Mouse (Mus musculus) midbrain, embryonic 10.5 days (tissue): ENCODE data around the gene Bhmt2. TPM values are rescaled to one million over a fixed set of nuclear protein-coding genes. Genes with fewer than 3 reads are reported as not detected.
A peak's percentile ranks its signal among the peaks of the same experiment; 100 is the strongest.

Source experiments
- DNase-seq: peaks from one replicate; pipeline ENCODE4 v3.0.0-alpha.2; 2017; ENCODE audit warnings: low spot score
- H3K27ac ChIP-seq: fragments of 300-500 bp; sonication (generic); replicated peaks from 2 replicates; pipeline ENCODE4 v1.5.1; 2016; ENCODE audit warnings: mild to moderate bottlenecking
- H3K27me3 ChIP-seq: fragments of 300-500 bp; sonication (generic); 2 replicates; pipeline ENCODE4 v1.6.1; 2016; ENCODE audit warnings: low read depth, mild to moderate bottlenecking; ENCODE audit not compliant: poor library complexity, severe bottlenecking
- H3K36me3 ChIP-seq: fragments of 300-500 bp; sonication (generic); 2 replicates; pipeline ENCODE4 v1.6.1; 2016; ENCODE audit warnings: mild to moderate bottlenecking, moderate library complexity
- H3K4me1 ChIP-seq: fragments of 300-500 bp; sonication (generic); 2 replicates; pipeline ENCODE4 v1.6.1; 2016
- H3K4me3 ChIP-seq: fragments of 300-500 bp; sonication (generic); 2 replicates; pipeline ENCODE4 v1.5.1; 2016; ENCODE audit warnings: mild to moderate bottlenecking, moderate library complexity
- H3K9me3 ChIP-seq: fragments of 300-500 bp; sonication (generic); replicated peaks from 2 replicates; pipeline ENCODE4 v1.6.1; 2016; ENCODE audit warnings: mild to moderate bottlenecking
- WGBS: fragments of 180-500 bp; shearing (Covaris S2); methylation state at CpG from one replicate; pipeline ENCODE4 v1.1.7; 2016; 5-methylcytosine and 5-hydroxymethylcytosine counted together
- polyA plus RNA-seq: library from polyadenylated mRNA; unstranded; fragments of >200 nt; fragmentation: Nextera tagmentation; extraction: Ambion mirVana; gene quantifications from 2 replicates; pipeline ENCODE4 v1.2.1, GENCODE M21; 2016

Bhmt2 gene
- polyA plus RNA-seq, 1 experiment from 2014 or later: not detected

DNA sequence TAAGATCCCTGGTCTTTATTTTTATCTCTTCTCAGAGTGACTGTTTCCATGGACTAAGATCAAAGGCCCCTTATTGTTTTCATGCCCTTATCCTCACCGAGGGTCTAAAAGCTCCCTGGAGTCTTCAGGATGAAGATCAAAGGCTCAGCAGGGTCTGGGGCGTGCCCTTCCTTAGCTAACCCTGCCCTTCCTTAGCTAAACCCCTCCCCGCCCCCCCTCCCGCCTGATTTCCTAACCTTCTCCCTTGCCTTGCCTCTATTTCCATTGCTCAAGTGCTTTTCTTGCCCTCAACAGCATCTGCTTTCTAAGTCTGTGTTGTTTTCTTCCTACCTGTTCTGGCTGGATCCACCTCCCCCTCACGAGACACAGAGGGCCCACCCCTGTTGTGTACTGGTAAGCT lies 13.2 kb upstream of the Bhmt2 start:
- H3K27ac ChIP-seq: peak overlapping the region; percentile 28; the same call in 1 of the 2 replicates
- 7% methylated on average over 5 of the region's 5 CpGs for WGBS
- peak; percentile 24 for DNase-seq

DNA sequence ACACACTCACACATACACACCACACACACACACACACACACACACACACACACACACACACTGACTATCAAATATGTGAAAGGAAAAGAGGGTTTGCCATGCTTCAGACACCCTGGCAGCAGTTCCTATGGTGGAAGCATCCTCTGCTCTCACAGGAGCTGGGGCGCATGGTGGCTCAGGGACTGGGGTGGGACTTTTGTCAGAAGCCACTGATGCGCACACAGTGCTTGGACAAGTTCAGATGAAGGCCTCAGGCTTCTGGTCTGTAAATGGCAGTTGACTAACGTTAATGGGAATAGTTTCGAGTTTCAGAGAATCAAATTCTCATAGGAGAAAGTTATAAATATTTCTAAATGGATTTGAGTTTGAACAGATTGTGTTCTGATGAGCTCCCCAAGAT lies 11.1 kb upstream of the Bhmt2 start:
- no peaks in the 10 kb centered on the region for H3K9me3 ChIP-seq
- no peak for DNase-seq
- no peaks in the 10 kb centered on the region for H3K27me3 ChIP-seq

More for the DNA sequence above, 13.2 kb upstream of the Bhmt2 start:
- peaks cover 15% of the 10 kb centered on the region for H3K4me1 ChIP-seq
- H3K27me3 ChIP-seq: no peaks in the 10 kb centered on the region
- no peak overlapping the region for H3K4me3 ChIP-seq
- no peaks in the 10 kb centered on the region for H3K36me3 ChIP-seq
- no peaks in the 10 kb centered on the region for H3K9me3 ChIP-seq

DNA sequence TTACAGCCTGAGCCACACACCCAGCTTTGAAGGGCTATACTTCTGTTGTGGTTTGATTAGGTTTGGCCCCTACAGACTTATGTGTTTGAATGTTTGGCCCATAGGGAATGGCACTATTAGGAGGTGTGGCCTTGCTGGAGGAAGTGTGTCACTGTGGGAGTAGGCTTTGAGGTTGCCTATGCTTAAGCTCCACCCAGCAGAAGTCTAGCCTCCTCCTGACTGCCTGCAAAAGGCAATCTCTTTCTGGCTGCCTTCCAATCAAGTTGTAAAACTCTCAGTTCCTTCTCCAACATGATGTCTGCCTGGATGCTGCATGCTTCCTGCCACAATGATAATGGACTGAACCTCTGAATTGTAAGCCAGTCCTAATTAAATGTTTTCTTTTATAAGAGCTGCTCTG lies 9.2 kb upstream of the Bhmt2 start:
- Histone ChIP-seq H3K4me3 (no peak overlapping the region), H3K4me1 (peaks cover 15% of the 10 kb centered on the region), H3K9me3 (no peaks in the 10 kb centered on the region), H3K27ac (no peak overlapping the region), H3K27me3 (no peaks in the 10 kb centered on the region), H3K36me3 (no peaks in the 10 kb centered on the region)
- no peak for DNase-seq

More for the DNA sequence above, 11.1 kb upstream of the Bhmt2 start:
- Histone ChIP-seq H3K36me3 (no peaks in the 10 kb centered on the region), H3K27ac (no peak overlapping the region), H3K4me1 (peaks cover 15% of the 10 kb centered on the region), H3K4me3 (no peak overlapping the region)
- 70% methylated on average over 4 of the region's 4 CpGs for WGBS

DNA sequence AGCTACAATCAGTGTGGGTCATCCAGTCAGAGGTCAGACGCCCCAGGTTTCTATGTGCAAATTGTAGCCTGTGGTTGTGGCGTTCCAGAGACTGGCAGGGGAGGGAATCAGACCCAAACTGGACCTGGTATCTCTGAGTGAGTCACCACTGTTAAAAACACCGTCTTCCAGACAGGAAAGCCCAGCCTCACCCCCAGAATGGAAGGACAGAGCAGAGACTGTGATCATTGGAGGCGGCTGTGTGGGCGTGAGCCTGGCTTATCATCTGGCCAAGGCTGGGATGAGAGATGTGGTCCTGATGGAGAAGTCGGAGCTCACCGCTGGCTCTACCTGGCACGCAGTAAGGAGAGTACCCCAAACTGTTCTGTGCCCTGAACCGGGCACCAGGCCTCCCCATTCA lies 2.8 kb upstream of the Bhmt2 start:
- Histone ChIP-seq H3K27ac (no peak overlapping the region), H3K27me3 (peaks cover 19% of the 10 kb centered on the region), H3K4me1 (peaks cover 9% of the 10 kb centered on the region), H3K36me3 (no peaks in the 10 kb centered on the region), H3K4me3 (no peak overlapping the region), H3K9me3 (no peaks in the 10 kb centered on the region)
- no peak for DNase-seq
- 80% methylated on average over 9 of the region's 9 CpGs for WGBS

DNA sequence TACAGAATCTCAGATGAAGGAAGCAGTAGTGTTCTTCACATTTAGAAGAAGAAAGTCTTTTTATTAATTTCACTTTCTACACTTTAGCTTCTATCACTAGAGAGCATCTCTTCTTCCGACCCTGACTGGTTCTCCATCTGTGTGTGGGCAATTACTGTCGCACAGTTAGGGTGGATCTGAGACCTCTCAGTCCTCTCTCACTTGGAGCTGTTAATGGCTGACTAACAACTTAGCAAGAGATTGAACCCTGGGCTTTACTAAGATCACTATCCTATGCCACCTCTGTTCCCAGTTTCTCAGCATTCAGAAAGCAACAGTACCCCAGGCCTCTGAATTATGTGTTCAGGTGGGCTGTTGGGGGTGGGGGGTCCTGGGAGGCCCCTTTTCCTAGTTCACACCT lies 806 bp downstream of the Bhmt2 start:
- no peaks in the 10 kb centered on the region for H3K9me3 ChIP-seq
- DNase-seq: no peak
- peaks cover 19% of the 10 kb centered on the region for H3K27me3 ChIP-seq
- 79% methylated on average over 2 of the region's 2 CpGs for WGBS
- H3K4me1 ChIP-seq: peaks cover 9% of the 10 kb centered on the region
- no peaks in the 10 kb centered on the region for H3K36me3 ChIP-seq
- no peak overlapping the region for H3K4me3 ChIP-seq
- H3K27ac ChIP-seq: no peak overlapping the region

DNA sequence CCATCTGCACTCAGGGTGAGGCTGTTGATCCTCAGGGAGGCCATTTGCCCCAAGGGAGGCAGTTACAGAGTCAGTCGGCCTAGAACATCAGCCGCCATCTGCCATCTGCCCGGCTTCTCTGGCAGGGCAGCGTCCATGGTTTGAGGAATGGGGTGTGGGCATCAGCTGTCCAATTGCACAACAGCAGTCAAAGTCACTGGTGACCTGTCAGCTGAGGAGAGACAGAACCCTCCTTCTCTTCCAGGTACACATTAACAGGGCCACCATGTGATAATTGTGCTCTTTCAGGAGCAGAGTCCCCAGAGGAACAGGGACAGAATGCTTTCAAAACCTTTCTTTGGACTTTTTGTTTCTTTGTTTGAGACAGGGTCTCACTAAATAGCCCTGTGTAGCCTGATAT lies 1.7 kb downstream of the Bhmt2 start:
- H3K27ac ChIP-seq: no peak overlapping the region
- 88% methylated on average over 4 of the region's 4 CpGs for WGBS
- no peak overlapping the region for H3K4me3 ChIP-seq
- H3K9me3 ChIP-seq: no peaks in the 10 kb centered on the region
- H3K36me3 ChIP-seq: no peaks in the 10 kb centered on the region
- DNase-seq: no peak
- H3K4me1 ChIP-seq: peaks cover 9% of the 10 kb centered on the region
- peaks cover 19% of the 10 kb centered on the region for H3K27me3 ChIP-seq

DNA sequence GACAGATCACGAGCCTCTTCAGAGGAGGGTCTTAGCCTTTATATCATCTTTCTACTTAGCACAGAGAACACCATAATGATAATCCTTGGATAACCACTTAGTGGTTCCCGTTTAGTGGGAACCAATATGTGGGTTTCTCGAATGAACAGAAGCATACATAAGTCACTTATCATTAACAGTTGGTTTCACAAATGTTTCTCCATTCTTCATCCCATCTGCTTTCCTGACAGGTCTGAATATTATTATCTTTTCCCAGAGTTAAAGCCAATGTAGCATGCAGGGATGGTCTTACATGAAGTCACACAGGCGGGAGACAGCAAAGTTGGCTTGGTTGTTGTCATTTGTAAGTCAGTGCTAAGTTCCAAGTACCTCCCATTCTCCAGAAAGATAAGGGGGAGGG lies 6.5 kb downstream of the Bhmt2 start:
- no peaks in the 10 kb centered on the region for H3K36me3 ChIP-seq
- no peak for DNase-seq
- H3K9me3 ChIP-seq: no peaks in the 10 kb centered on the region
- H3K27ac ChIP-seq: no peak overlapping the region
- WGBS: 86% methylated on average over 4 of the region's 4 CpGs
- no peaks in the 10 kb centered on the region for H3K27me3 ChIP-seq
- H3K4me3 ChIP-seq: no peak overlapping the region
- H3K4me1 ChIP-seq: no peaks in the 10 kb centered on the region

DNA sequence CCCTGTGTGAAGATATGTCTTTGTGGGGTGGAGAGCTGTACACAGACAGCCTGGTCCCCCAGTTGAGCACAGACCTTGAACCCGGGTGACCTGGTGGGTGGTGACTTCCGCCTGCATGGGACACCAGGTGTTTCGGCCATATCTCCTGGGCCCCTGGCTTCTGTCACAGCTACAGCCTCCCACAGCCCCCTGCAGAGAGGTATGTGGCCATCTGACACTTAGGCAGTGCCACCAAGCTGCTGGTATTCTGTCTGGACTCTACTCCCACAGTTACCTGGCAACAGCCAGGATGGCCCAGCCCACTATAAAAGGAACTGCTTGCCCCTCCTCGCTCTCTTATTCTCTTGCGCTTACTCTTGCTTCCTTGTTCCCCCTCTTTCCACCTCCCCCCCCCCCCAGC lies 16.2 kb downstream of the Bhmt2 start:
- Histone ChIP-seq H3K4me3 (no peak overlapping the region), H3K27ac (peak overlapping the region; percentile 33; the same call in 1 of the 2 replicates), H3K36me3 (no peaks in the 10 kb centered on the region), H3K27me3 (no peaks in the 10 kb centered on the region), H3K4me1 (peaks cover 9% of the 10 kb centered on the region), H3K9me3 (no peaks in the 10 kb centered on the region)
- no peak for DNase-seq
- 84% methylated on average over 5 of the region's 5 CpGs for WGBS

DNA sequence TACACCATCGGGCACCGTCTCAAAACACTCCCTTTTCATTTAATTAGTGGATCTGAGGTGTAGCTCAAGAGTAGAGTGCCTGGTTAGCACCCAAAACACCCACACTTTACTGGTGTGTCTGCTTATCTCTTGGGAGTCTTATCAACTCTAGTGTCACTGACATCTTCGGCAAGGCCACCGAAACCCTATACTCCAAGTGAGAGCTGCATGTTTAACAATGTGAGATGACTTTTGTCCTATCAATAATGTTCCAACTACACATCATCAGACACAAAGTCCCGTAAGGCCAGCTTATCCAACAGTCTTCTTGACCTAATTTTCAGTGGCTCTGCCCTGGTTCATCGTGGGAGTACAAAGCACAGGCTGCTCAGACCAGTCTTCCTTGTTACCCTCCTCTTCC lies 20.7 kb downstream of the Bhmt2 start:
- Histone ChIP-seq H3K27me3 (no peaks in the 10 kb centered on the region), H3K9me3 (no peaks in the 10 kb centered on the region), H3K27ac (no peak overlapping the region), H3K4me1 (peaks cover 6% of the 10 kb centered on the region), H3K4me3 (no peak overlapping the region), H3K36me3 (no peaks in the 10 kb centered on the region)
- DNase-seq: no peak
- WGBS: 94% methylated on average over 6 of the region's 6 CpGs

DNA sequence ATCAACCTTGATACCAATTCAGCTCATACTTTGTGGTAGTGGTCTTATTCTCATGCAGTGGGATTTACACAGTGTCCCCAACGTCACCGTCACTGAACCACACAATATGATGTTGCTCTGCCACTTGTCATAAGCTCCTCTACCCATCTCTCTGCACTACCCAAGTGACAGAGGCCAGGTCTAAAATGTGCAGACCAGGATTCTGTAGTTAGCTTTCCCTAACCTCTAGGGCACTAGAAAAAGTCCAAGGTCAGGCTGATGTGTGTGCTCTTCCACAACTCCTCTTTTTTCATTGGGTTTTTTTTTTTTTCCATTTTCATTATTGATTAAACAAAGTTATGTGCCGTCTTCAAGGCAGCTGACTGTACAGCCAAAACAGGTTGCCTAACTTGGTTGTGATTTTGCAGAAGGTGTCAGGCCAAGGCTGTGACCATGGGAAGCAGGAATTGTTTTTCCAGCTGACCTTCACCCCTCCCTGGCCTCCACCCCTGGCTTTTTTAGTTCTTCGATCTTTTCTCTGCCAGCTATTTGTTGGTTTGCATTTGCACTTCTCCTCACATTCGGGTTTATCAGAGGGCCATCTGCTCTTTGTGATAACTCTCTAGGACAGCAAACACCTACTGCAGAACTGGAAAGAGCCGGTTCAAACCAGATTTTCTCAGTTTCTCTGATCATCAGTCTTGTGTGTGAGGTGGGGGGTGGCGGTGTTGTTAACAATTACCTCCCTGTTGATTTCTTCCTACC lies 25.5 kb downstream of the Bhmt2 start:
- Histone ChIP-seq H3K27me3 (no peaks in the 10 kb centered on the region), H3K36me3 (no peaks in the 10 kb centered on the region), H3K27ac (no peak overlapping the region), H3K4me1 (no peaks in the 10 kb centered on the region), H3K4me3 (no peak overlapping the region), H3K9me3 (no peaks in the 10 kb centered on the region)
- whole genome bisulfite sequencing: 83% methylated on average over 7 of the region's 7 CpGs
- DNase-seq: no peak

DNA sequence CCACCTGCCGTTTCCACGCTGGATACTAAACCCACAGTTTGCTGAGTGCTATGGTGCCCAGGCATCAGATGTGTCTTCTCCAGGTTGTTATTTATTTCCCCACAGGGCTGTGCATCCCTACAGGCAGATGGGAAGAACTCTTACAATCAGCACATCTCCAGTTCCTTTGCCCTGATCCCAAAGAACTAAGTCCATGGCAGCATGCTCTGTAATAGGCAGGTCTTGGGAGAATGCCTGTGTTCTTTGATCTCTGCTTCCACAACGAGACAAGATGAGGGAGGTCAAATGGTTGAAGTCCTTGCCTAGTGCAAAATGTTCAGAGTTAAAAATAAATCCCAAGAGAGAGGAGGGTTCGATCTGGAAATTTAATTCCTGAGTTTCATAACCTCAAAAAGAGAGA lies 34.5 kb downstream of the Bhmt2 start:
- no peaks in the 10 kb centered on the region for H3K36me3 ChIP-seq
- no peak for DNase-seq
- no peak overlapping the region for H3K27ac ChIP-seq
- H3K9me3 ChIP-seq: no peaks in the 10 kb centered on the region
- no peaks in the 10 kb centered on the region for H3K27me3 ChIP-seq
- no peak overlapping the region for H3K4me3 ChIP-seq
- WGBS: 80% methylated on average over 4 of the region's 4 CpGs
- H3K4me1 ChIP-seq: peaks cover 9% of the 10 kb centered on the region

DNA sequence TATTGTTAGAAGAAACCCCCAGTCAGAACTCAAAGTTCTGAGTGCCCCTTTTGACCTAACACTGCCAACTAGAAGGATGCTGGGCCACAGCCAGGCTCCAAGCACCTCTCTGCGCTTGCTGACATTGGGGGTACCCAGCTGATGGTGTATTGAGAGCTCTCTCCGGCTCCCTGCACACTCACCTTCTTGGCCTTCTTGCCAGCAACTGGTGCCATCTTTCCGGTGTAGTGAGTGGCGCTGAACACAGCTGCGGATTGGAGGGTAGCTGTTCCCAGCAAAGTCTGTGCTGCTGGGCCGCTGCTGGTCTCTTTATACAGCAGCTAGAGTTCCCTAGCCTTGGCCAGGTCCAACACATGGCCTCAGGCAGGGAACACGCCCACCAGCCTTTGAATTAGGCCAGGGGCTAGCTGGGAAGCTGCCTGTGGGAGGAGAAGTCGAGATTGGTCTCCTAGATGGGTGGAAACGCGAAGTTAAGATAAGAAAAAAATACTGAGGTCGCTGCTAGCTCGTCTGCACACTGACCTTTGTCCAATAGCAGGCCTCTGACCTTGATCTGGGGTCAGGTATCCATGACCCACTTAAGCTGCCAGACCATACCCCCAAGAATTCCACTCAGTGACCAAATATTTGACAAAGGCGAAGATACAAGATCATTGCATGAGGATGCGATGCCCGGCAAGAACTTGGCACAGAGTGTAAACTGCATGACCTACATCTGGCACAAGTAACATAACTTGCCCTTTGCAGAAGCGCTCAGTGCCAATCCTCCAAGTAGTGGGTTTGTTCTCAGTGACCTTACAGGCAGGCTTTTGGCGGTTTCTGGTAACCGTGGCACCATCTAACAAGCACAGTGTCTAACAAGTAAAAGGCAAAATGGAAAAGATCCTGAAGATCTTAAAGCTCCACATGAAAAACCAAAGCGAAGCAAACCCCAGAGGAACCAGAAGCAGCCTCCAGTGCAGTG lies 36.5 kb downstream of the Bhmt2 start, which contains the start of gene Bhmt:
Gene Bhmt (minus strand): TSS at position 680 of the 964 bp plus-strand sequence.
- WGBS: 72% methylated on average over 19 of the region's 19 CpGs
- no peaks in the 10 kb centered on the region for H3K36me3 ChIP-seq
- H3K4me3 ChIP-seq: no peak within 1 kb of the TSS
- no peaks in the 10 kb centered on the region for H3K27me3 ChIP-seq
- H3K4me1 ChIP-seq: peaks cover 9% of the 10 kb centered on the region
- no peak for DNase-seq
- no peak within 1 kb of the TSS for H3K27ac ChIP-seq
- no peaks in the 10 kb centered on the region for H3K9me3 ChIP-seq

DNA sequence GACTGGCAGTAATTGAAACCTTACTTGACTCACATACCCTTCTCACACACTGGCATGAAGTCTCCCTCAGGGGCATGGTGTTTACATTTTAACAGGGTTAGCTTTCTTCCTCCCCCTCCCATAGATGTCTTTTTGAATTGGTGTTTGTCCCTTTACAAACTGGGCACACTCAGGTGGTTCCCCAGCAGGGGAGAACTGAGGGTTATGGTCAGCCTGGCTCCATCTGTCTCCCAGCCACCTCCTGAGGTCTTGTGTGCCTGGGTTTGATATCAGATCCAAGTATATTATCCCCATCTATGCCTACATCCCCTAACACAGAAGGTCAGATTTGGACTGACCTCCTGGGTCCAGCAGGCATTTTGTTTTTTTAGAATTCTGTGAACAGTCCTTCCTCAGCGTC lies 37.5 kb downstream of the Bhmt2 start:
- Histone ChIP-seq H3K9me3 (no peaks in the 10 kb centered on the region), H3K36me3 (no peaks in the 10 kb centered on the region), H3K27ac (no peak overlapping the region), H3K4me3 (no peak overlapping the region), H3K4me1 (peaks cover 9% of the 10 kb centered on the region), H3K27me3 (no peaks in the 10 kb centered on the region)
- 86% methylated on average over 1 of the region's 1 CpGs for WGBS
- no peak for DNase-seq
